Mouse (Mus musculus) embryo, embryonic 10.5 days (tissue): ENCODE results near the gene Obp2a.
"Not testable (repeated sequence)": the region's sequence is repeated elsewhere in the genome, so short reads cannot be mapped to it uniquely, and the experiment has no call there.

Source experiments
- DNase-seq: peaks from one replicate; pipeline ENCODE4 v3.0.0-alpha.2; 2015; ENCODE audit warnings: low spot score

The Obp2a gene

GRCm38 (mm10) chr2:25699743-25700142 lies at the start of gene Obp2a:
TSS of gene Obp2a (plus strand) at chr2:25700043.
- not testable (repeated sequence) for DNase-seq

DNA sequence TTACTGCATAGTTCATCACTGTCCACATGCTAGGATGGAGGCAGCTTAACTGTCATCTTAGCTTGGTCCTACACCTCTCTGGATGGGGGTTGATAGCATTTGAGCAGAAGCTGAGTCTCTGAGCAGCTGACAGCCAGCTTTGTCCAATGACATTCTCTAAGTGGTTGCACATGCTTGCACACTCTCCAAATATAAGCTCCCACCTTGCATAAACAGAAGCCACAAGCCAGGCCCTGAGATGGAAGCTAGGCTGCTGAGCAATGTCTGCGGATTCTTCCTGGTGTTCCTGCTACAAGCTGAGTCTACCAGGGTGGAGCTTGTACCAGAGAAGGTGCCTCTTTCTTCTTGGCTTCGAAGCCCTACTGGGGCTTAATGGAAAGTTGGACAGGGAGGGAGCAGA lies 46.9 kb upstream of the Obp2a start, which contains the start of gene Lcn8:
TSS of gene Lcn8 (plus strand) at position 219 of the 400 bp plus-strand sequence.
- DNase-seq = no peak

- peak; percentile 3 for DNase-seq
These were observed 45.3 kb upstream of the Obp2a start for GRCm38 (mm10) chr2:25654502-25654901.

DNA sequence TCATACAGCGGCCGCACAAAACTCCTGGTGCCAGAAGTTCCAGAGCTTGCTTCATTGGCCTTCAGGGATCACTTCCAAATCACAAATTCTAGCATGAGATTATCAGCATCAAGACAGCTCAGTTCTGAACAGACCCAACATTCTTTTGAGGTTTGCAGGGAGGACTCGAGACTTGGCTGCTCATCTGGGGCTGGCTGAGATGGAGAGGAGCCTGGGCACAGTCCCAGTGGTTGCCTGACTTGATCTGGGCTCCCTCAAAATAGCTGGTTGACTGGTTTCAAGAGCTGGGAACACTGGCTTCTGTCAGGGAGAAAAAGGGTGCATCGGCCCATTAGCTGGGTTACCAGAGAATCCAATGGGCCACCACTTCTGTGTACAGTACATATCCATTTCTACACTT lies 43.2 kb upstream of the Obp2a start:
- no peak for DNase-seq

DNA sequence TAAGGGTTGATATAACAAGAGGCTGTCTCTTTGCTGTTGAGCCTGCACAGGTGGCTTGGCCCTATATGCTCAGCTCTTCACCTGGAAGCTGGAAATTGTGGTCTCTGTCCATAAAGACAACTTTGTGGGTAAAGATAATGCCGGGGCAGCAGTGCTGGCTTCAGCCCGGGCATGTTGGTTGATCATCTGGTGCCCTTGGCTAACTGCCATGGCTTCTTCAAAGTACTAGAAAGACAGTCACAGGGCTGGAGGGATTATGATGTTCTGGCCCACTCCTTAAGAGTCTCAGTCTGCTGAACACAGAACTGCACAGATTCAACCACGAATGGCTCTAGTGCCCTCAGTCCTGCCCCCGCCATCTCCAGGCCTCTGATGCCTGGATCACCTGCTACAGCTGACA lies 42.6 kb upstream of the Obp2a start:
- DNase-seq = no peak

GRCm38 (mm10) chr2:25657652-25658051 lies 42.2 kb upstream of the Obp2a start, which contains the start of gene Lcn5:
TSS of gene Lcn5 (plus strand) at chr2:25657952.
- DNase-seq = no peak

GRCm38 (mm10) chr2:25660279-25660678 lies 39.6 kb upstream of the Obp2a start:
- DNase-seq = no peak

DNA sequence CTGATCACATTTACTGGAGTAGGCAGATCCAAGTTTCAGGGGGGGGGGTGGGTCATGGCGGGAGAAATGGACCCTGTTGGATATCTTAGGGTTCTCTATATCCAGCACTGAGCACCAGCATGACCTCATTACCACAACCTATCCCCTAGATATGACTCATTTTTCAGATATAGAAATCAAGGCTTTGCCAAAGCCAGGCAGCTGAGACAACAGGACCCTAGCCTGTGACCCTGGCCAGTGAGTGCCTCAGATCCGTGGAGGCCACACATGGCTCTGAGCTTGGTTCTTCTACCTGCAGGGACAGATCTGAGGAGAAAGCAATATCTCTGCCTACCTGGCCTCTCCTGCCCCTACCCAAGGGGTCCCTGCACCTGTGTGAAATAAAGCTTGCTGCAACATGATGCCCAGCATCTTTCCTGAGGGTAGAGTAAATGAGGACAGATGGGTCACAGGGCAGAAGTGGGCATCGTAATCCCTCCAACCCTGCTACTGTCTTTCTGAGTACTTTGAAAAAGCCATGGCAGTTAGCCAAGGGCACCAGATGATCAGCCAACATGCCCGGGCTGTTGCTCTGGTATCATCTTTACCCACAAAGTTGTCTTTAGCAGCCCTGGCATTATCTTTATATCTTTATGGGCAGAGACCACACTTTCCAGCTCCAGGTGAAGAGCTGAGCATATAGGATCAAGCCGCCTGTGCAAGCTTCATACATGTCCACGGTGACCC lies 38.4 kb upstream of the Obp2a start:
- DNase-seq = no peak

DNA sequence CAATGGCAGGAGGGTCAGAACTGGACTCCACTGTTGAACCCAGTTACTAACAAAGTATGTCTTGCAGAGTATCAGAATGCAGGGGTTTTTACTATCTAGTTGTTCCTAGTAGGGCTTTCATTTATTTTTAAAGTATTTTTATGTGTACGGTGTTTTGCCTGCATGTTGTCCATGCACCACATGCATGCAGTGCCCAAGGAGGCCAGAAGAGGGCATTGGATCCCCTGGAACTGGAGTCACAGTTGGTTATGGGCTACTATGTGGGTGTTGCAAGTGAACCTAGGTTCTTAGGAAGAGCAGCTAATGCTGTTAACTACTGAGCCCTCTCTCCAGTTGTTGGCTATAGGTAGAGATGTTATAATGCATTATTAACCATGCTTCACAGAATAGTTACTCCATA lies 36.3 kb upstream of the Obp2a start:
- peak; percentile 68 for DNase-seq

GRCm38 (mm10) chr2:25664125-25664524 lies 35.7 kb upstream of the Obp2a start:
- no peak for DNase-seq

DNA sequence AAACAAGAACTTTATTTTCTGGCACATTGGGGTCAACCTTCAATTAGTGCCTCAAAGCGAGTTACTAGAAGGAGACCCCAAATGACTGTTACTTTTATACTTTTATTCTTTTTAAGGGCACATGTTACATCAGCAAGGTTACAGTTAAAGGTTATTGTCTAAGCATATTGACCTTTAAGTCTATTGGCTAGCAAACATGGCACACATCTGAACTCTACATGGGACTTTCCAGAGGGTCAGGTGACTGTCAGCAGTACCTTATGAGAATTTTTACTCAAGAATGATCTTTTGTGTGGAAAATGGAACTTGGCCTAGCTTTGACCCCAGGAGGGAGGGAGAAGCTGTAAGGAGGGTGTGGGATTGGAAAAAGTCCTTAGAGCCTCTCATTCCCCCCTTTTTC lies 33.3 kb upstream of the Obp2a start:
- no peak for DNase-seq

GRCm38 (mm10) chr2:25676486-25676885 lies 23.4 kb upstream of the Obp2a start, which contains the start of gene Lcn6:
TSS of gene Lcn6 (plus strand) at chr2:25676786.
- DNase-seq = no peak

GRCm38 (mm10) chr2:25679559-25679958 lies 20.3 kb upstream of the Obp2a start:
- no peak for DNase-seq

- DNase-seq = no peak
These were observed 17.4 kb upstream of the Obp2a start, which contains the start of gene Lcn10 for GRCm38 (mm10) chr2:25682426-25682825. TSS of gene Lcn10 (plus strand) at chr2:25682726.

DNA sequence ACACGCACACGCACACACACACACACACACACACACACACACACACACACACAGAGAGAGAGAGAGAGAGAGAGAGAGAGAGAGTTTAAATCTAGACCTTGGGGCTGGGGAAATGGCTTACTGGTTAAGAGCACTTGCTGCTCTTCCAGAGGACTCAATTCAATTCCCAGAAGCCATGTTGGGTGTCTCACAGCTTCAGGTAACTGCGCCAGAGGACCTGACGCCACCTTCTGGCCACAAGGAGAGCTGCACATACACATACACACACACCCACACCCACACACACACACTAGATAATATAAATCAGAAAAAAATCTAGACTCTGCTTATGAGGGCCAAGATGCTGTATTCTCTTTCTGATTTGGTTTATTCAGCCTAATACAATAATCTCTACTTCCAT lies 12.9 kb upstream of the Obp2a start:
- DNase-seq = no peak

- peak; percentile 82 for DNase-seq
These were observed 5.2 kb upstream of the Obp2a start for GRCm38 (mm10) chr2:25694605-25695004.

- no peak for DNase-seq
These were observed 2.9 kb upstream of the Obp2a start for GRCm38 (mm10) chr2:25696951-25697350.

DNA sequence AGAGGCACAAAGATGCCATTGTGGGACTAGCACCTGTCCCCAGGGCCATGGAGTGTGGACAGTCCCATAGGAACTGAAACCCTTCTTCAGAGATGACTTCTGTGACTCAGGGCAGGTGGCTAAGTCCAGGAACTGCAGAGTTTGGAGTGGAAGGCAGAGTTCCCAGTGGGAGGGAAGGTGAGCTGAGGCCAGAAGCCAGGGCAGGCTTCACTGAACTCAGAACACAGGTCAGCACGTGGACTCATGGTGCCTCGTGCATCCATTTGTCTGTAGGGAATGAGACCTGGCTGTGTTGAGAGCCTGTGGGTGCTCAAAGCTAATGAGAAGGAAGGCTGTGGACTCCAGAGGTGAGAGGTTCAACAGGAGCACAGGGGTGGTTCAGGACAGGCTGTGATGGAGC lies 1.1 kb upstream of the Obp2a start:
- DNase-seq = no peak

DNA sequence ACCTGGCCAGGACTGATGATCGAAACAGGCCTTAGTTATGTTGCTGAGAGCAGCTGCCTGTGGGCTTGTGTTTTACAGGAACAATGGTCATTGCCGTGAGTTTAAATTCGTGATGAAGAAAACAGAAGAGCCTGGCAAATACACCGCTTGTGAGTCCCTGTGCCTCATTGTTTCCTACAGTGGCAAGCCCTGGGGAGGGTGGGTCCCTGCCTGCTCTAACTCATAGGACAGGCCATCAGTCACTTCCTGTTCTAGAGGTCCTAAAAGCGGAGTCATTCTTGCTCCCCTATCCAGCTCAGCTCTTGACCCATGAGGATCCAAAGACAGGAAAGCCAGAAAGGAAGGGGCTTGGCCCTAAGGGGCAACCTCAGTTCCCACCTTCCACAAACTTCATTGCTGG lies 1.2 kb downstream of the Obp2a start:
- DNase-seq = no peak

DNA sequence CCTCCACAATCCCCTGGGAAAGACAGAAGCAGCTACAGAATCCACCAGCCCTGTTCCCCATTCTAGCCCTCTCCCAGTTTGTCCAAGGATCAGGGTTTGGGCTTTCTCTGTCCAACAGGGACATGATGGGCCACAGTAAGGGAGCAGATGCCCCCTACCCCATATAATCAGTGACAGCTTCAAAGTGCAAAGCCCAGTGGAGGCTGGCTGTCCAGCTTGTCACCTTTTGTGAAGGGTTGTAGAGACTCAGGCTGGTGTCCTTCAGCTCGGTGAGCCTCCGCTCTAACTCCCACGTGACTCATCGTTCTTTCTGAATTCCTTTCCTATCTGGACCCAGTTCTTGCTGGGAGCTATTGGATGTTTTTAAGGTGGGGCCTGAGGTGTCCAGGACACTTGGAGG lies 3.9 kb downstream of the Obp2a start:
- no peak for DNase-seq

- DNase-seq = peak; percentile 94
These were observed 7.0 kb downstream of the Obp2a start, which contains the start of gene Bmyc for GRCm38 (mm10) chr2:25706643-25707481. TSS of gene Bmyc (plus strand) at chr2:25706739.

GRCm38 (mm10) chr2:25708121-25708520 lies 8.3 kb downstream of the Obp2a start:
- DNase-seq = peak; percentile 59

DNA sequence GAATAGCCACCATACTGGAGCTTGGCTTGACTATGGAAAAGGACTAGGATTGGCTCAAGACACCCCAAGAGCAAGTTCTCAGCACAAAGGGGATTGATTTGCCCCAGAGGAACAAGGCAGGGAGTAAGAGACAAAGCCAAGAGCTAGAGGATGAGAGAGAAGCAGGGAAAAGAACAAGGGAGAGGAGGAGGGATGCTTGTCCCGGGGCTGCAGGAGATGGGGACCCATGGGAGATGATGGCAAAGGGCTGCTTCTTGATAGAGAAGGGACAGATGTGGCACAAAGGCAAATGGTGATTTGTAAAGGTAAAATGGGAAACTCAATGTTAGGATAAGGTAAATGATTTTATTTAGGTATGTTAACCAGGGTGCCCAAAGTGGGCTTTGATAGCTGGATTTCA lies 9.2 kb downstream of the Obp2a start:
- DNase-seq = not testable (repeated sequence)
